Mouse (Mus musculus): ENCODE measurements around the gene Smpd2. TPM values are rescaled to one million over a fixed set of nuclear protein-coding genes. Genes with fewer than 3 reads are reported as not detected.
"Not testable (repeated sequence)": the region's sequence is repeated elsewhere in the genome, so short reads cannot be mapped to it uniquely, and the experiment has no call there.

Smpd2 gene
- polyA plus RNA-seq, 1 experiment from 2014 or later = 62.9 TPM

DNA sequence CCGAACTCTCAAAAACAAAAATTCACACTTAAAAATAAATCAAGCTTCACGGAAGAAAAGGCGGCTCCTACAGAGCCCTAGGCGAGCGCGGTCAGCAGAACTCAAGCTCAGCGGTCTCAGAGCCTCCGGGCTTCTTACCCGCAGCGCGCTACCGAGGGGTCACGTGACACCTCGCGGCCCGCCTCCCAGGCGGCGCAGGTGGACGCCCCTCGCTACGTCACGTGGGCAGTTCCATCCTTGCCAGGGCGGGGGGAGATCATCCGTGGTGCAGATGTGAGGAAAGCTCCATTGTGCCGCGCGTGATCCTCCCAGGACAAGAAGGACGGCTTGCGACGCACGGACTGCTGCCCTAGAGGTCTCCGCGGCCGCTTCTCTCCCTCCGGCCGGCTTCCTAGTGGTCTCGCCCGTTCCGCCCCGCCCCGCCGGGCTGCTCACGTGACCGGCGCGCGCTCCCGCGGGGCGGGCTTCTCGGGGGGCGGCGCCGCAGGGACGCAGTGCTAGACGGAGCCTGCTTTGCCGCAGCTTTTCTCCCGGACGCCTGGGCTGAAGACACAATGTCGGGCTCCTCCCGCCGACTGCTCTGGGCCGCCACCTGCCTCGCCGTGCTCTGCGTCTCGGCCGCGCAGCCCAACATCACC, 28.9 kb upstream of the Smpd2 start, which contains the start of gene Cd164:
Gene Cd164 (plus strand): TSS at position 434 of the 638 bp plus-strand sequence.
- H3K9me3 ChIP-seq = no peaks in the 10 kb centered on the region
- H3K4me2 ChIP-seq (replicated peaks) = peak within 1 kb of the TSS; percentile 82
- peak within 1 kb of the TSS; percentile 93 for H3K4me3 ChIP-seq
- H3K27me3 ChIP-seq = no peaks in the 10 kb centered on the region
- H3K27ac ChIP-seq = peak within 1 kb of the TSS; percentile 94
- peak within 1 kb of the TSS; percentile 93 for H3K9ac ChIP-seq
- under 1% methylated on average over 67 of the region's 69 CpGs for WGBS
- peaks cover 25% of the 10 kb centered on the region for H3K4me1 ChIP-seq
- peak; percentile 94 for ATAC-seq (ENCODE audit: low FRiP score, low read depth)
- peaks cover 11% of the 10 kb centered on the region; the same call in 1 of the 2 replicates for H3K36me3 ChIP-seq

DNA sequence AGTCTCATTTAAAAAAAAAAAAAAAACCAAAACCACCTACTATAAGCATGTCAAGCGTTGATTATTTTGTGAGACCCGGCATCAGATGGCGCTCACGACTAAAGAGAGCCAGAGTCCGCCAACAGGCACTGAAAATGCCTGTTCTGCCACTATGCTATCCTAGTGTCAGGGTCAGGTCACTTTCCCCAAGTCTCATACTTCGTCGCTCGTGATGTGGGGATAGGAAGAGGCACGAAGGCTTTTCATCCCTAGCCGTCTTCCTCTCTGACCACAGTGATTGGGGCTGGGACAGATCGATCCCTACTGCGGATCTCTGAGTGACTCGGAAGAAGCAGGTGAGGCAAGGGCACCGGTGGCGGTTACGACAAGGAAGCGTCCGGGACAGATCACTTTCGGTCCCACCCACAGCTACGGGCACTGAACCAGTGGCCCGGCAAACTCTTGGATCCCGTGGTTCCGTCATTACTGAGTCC, 28.4 kb upstream of the Smpd2 start:
- H3K4me1 ChIP-seq = peaks cover 25% of the 10 kb centered on the region
- H3K27me3 ChIP-seq = no peaks in the 10 kb centered on the region
- H3K27ac ChIP-seq = peak overlapping the region; percentile 94
- peak; percentile 55 for ATAC-seq (ENCODE audit: low FRiP score, low read depth)
- peaks cover 6% of the 10 kb centered on the region; the same call in 1 of the 2 replicates for H3K36me3 ChIP-seq
- peak overlapping the region; percentile 82 for H3K4me2 ChIP-seq (replicated peaks)
- H3K4me3 ChIP-seq = peak overlapping the region; percentile 93
- under 1% methylated on average over 23 of the region's 23 CpGs for WGBS
- no peaks in the 10 kb centered on the region for H3K9me3 ChIP-seq
- H3K9ac ChIP-seq = peak overlapping the region; percentile 93

DNA sequence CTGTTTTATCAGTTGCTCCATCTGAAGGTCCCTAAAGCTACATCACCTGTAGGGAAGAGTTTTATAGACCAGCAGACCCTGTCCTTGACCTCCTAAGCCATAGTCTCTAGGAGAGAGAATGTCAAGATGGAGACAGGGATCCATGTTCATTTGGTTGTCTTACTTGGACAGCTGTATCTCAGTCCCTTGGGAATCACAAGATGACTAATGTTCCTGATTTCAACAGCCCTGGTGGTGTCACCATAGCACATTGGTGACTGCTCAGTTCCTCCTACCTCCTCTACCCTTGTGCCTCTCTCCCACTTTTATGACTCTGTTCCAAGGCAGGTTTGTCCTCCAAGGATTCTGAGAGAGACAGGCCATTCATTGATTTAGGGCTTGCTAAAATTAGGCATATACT, 24.8 kb upstream of the Smpd2 start:
- no peaks in the 10 kb centered on the region for H3K9me3 ChIP-seq
- no peak for ATAC-seq (ENCODE audit: low FRiP score, low read depth)
- no peak overlapping the region for H3K4me3 ChIP-seq
- H3K27me3 ChIP-seq = no peaks in the 10 kb centered on the region
- no peak overlapping the region for H3K9ac ChIP-seq
- H3K27ac ChIP-seq = no peak overlapping the region
- no peaks in the 10 kb centered on the region for H3K36me3 ChIP-seq
- H3K4me2 ChIP-seq (replicated peaks) = no peak overlapping the region
- no peaks in the 10 kb centered on the region for H3K4me1 ChIP-seq

DNA sequence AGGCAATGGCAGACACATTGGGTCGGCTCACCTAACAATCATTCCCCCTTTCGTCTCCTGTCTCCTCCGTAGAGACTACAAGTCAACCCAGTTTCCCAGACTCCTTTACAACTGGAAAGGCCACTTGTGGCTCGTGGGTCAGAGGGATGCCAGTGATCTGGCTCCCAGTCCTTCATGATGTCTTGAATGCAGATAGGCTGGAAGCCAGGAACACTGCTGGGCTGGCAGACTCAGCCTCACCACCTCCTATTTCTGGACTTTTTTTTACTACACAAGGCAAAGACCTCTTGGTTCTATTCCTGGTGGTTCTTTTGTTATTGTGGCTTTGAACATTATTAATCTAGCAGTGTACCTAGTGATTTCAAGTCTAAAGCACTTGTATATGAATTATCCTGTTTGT, 24.1 kb upstream of the Smpd2 start:
- no peaks in the 10 kb centered on the region for H3K27me3 ChIP-seq
- no peak overlapping the region for H3K27ac ChIP-seq
- WGBS = 72% methylated on average over 4 of the region's 4 CpGs
- H3K9ac ChIP-seq = no peak overlapping the region
- no peak for ATAC-seq (ENCODE audit: low FRiP score, low read depth)
- no peaks in the 10 kb centered on the region for H3K9me3 ChIP-seq
- H3K4me1 ChIP-seq = no peaks in the 10 kb centered on the region
- H3K4me3 ChIP-seq = no peak overlapping the region
- H3K36me3 ChIP-seq = no peaks in the 10 kb centered on the region
- H3K4me2 ChIP-seq (replicated peaks) = no peak overlapping the region

DNA sequence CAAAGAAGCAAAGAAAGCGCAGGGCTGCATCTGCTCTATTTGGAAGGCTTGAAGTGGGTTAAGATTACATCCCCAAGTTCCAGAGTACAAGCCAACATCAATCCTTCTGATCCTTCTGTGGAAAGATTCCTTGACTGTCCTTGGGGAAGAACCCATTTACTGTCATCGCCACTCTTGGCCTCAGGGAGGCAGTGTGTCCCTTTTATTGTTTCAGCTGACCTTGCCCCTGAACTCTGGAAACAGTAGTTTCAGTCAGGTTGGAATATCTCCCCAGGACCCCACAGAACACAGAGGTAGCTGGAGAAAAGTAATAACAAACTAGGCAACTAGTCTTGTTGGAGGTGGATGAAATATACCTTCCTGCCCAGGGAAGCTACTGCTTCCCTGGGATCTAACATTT, 19.0 kb upstream of the Smpd2 start:
- H3K27ac ChIP-seq = no peak overlapping the region
- no peak overlapping the region for H3K9ac ChIP-seq
- no peaks in the 10 kb centered on the region for H3K36me3 ChIP-seq
- ATAC-seq (ENCODE audit: low FRiP score, low read depth) = no peak
- H3K9me3 ChIP-seq = no peaks in the 10 kb centered on the region
- 36% methylated on average over 2 of the region's 2 CpGs for WGBS
- no peak overlapping the region for H3K4me2 ChIP-seq (replicated peaks)
- no peaks in the 10 kb centered on the region for H3K27me3 ChIP-seq
- no peaks in the 10 kb centered on the region for H3K4me1 ChIP-seq
- no peak overlapping the region for H3K4me3 ChIP-seq

DNA sequence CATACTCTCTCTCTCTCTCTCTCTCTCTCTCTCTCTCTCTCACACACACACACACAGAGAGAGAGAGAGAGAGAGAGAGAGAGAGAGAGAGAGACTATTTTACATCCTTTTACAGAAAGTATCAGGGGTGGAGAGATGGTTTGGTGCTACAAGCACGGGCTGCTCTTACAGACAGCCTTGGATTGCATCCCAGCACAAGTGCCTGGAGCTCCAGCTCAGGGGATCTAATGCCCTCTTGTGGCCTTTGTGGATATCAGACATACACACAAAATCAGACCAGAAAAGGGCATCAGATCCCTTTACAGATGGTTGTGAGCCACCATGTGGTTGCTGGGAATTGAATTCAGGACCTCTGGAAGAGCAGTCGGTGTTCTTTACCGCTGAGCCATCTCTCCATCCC, 15.3 kb upstream of the Smpd2 start:
- not testable (repeated sequence) for ATAC-seq (ENCODE audit: low FRiP score, low read depth)

DNA sequence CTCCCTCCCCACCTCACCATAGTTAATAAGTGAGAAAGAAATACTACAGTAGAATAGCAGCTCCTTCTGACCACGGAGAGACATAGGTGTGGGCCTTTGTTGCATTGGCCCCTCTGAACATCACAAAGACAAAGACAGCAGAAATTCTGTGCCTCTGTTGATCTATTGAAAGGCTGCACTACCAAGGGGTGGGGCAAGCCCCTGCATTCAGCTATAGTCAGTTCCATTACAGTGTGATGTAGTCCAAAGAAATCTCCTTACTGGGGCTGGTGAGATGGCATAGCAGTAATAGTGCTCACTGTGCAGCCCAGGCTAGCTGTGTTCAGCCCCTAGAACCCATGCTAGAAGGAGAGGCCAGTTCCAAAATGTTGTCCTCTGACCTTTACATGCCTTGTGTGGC, 14.8 kb upstream of the Smpd2 start:
- no peak overlapping the region for H3K9ac ChIP-seq

More for the DNA sequence above, 15.3 kb upstream of the Smpd2 start:
- not testable (repeated sequence) for H3K9ac ChIP-seq; H3K27ac ChIP-seq; H3K4me3 ChIP-seq; H3K9me3 ChIP-seq; H3K4me2 ChIP-seq (replicated peaks); H3K4me1 ChIP-seq; H3K36me3 ChIP-seq; H3K27me3 ChIP-seq
- WGBS = 2% methylated on average over 3 of the region's 3 CpGs

DNA sequence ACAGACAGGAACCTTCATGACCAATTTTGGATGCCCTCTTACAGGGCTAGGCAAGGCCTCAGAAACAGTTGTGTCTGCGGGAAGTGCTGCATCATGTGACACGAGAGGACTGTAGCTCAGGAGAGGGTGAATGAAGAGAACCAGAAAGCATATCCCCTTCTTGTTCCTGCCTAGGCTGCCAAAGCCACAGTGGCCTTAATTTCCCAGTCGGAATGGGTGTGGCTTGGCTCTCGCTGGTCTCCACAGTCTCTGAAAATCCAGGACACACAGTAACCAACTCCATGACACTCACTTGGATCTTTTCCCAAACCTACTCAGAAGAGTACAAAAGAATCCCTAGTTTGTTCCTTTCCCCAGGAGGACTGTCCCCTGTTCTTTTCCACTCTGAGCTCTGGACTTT, 10.8 kb upstream of the Smpd2 start:
- no peak for ATAC-seq (ENCODE audit: low FRiP score, low read depth)
- WGBS = 52% methylated on average over 4 of the region's 4 CpGs

More for the DNA sequence above, 14.8 kb upstream of the Smpd2 start:
- no peak for ATAC-seq (ENCODE audit: low FRiP score, low read depth)
- no peaks in the 10 kb centered on the region for H3K36me3 ChIP-seq
- H3K27me3 ChIP-seq = no peaks in the 10 kb centered on the region
- no peak overlapping the region for H3K27ac ChIP-seq
- H3K4me1 ChIP-seq = no peaks in the 10 kb centered on the region
- no peaks in the 10 kb centered on the region for H3K9me3 ChIP-seq
- no peak overlapping the region for H3K4me2 ChIP-seq (replicated peaks)
- WGBS = 83% methylated on average over 1 of the region's 1 CpGs
- H3K4me3 ChIP-seq = no peak overlapping the region

DNA sequence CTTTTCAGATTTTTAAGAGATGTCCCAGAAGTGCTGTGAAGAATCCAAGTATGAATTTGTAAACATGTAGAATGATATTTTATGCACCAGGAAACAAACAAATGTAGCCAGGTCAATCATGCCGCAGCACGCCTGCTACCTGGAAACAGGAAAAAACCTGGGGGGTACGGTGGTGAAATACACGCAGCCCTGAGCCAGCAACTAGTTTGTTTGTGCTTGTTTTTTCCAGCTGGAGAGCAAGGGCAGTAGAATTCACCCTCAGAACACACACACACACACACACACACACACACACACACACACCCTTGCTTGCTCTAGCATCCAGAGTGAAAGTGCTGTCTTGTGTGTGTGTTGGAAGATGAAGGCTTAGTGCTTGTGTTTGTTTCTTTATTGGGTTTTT, 942 bp upstream of the Smpd2 start:
- H3K4me3 ChIP-seq = no peak overlapping the region
- 44% methylated on average over 4 of the region's 4 CpGs for WGBS

More for the DNA sequence above, 10.8 kb upstream of the Smpd2 start:
- no peaks in the 10 kb centered on the region for H3K9me3 ChIP-seq
- H3K27ac ChIP-seq = no peak overlapping the region
- H3K4me1 ChIP-seq = no peaks in the 10 kb centered on the region
- no peaks in the 10 kb centered on the region for H3K27me3 ChIP-seq
- no peaks in the 10 kb centered on the region for H3K36me3 ChIP-seq
- H3K4me3 ChIP-seq = no peak overlapping the region
- H3K4me2 ChIP-seq (replicated peaks) = no peak overlapping the region
- no peak overlapping the region for H3K9ac ChIP-seq

DNA sequence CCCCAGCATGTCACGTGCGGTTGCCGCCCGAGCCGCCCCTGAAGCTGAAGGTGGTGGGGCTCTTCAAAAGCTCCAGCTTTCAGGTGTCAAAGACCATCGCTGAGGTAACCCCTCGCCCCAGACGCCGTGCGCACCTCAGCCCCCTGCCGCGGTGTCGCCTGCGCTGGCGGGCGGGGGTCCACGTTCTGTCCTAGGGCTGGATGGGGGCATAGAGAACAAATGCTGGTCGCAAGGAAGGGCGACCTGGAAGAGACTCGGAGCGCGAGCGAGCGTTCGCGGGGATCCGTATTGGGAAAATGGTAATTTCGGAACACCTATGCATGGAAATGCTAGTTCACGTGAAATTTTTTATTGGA, 327 bp upstream of the Smpd2 start:
- WGBS = under 1% methylated on average over 29 of the region's 29 CpGs
- peak overlapping the region; percentile 66 for H3K4me3 ChIP-seq
- peaks cover 22% of the 10 kb centered on the region for H3K4me1 ChIP-seq
- peak; percentile 74 for ATAC-seq (ENCODE audit: low FRiP score, low read depth)
- H3K9me3 ChIP-seq = no peaks in the 10 kb centered on the region
- peaks cover 30% of the 10 kb centered on the region for H3K36me3 ChIP-seq
- peak overlapping the region; percentile 99 for H3K4me2 ChIP-seq (replicated peaks)
- peak overlapping the region; percentile 80 for H3K9ac ChIP-seq
- no peaks in the 10 kb centered on the region for H3K27me3 ChIP-seq
- H3K27ac ChIP-seq = no peak overlapping the region

More for the DNA sequence above, 942 bp upstream of the Smpd2 start:
- no peaks in the 10 kb centered on the region for H3K9me3 ChIP-seq
- H3K4me2 ChIP-seq (replicated peaks) = peak overlapping the region; percentile 99
- no peaks in the 10 kb centered on the region for H3K27me3 ChIP-seq
- H3K27ac ChIP-seq = no peak overlapping the region
- H3K9ac ChIP-seq = no peak overlapping the region
- peaks cover 22% of the 10 kb centered on the region for H3K4me1 ChIP-seq
- no peak for ATAC-seq (ENCODE audit: low FRiP score, low read depth)
- H3K36me3 ChIP-seq = peaks cover 24% of the 10 kb centered on the region

DNA sequence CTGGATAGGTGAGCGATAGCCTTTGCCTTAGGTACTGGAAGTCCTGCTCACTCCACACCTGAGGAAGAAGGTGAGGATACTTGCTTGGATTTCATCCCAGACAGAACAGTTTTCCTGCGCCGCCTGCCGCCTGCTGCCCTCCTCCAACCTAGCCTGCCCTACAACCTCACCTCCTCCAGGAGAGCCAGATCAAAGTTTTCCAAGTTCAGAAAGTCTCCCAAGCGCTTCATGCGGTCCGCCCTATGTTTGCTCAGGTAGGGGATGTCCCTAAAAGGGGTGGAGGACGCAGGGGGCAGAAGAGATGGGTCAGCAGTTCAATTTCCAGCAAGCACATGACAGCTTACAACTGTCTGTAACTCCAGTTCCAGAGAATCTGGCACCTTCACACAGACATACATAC, 875 bp downstream of the Smpd2 start:
- Histone ChIP-seq H3K36me3 (peaks cover 42% of the 10 kb centered on the region), H3K27ac (no peak overlapping the region), H3K9me3 (no peaks in the 10 kb centered on the region), H3K27me3 (no peaks in the 10 kb centered on the region), H3K4me3 (peak overlapping the region; percentile 66), H3K9ac (peak overlapping the region; percentile 80), H3K4me2 (replicated peaks) (peak overlapping the region; percentile 99), H3K4me1 (peaks cover 22% of the 10 kb centered on the region)
- 27% methylated on average over 8 of the region's 8 CpGs for WGBS
- ATAC-seq (ENCODE audit: low FRiP score, low read depth) = no peak

DNA sequence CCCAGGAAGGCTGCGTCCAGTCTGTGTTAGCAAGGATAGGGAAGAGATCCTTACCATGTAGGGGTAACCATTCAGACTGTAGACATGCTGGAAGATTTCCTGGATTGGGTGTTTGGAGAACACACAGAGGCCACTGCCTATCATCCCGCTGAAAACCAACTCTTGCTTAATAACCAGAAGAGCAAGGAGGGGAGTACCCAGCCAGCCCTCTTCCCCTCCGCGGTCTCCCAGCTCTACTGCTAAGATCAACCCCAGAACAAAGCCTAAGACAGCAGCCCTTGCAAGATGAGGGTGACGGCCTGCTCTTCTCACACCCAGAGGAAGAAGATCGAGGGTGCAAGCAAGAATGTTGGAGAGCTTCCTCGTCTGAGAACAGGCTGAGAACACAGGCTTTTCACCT, 1.3 kb downstream of the Smpd2 start:
- peak overlapping the region; percentile 66 for H3K4me3 ChIP-seq
- no peaks in the 10 kb centered on the region for H3K9me3 ChIP-seq
- no peak for ATAC-seq (ENCODE audit: low FRiP score, low read depth)
- H3K4me1 ChIP-seq = peaks cover 22% of the 10 kb centered on the region
- H3K36me3 ChIP-seq = peaks cover 46% of the 10 kb centered on the region
- H3K27ac ChIP-seq = no peak overlapping the region
- no peaks in the 10 kb centered on the region for H3K27me3 ChIP-seq
- 51% methylated on average over 7 of the region's 7 CpGs for WGBS
- H3K9ac ChIP-seq = peak overlapping the region; percentile 80
- H3K4me2 ChIP-seq (replicated peaks) = peak overlapping the region; percentile 99

All from limb, embryonic 13.5 days (tissue).